Mouse (Mus musculus) hindbrain, embryonic 11.5 days (tissue): ENCODE measurements around the gene Kcnn3. TPM values are rescaled to one million over a fixed set of nuclear protein-coding genes. Genes with fewer than 3 reads are reported as not detected.

Experiments
- ATAC-seq: fragments of 200-750 bp; cut with Nextera tagmentation; 2 replicates; pipeline ENCODE4 v1.8.0; 2017; ENCODE audit warnings: mild to moderate bottlenecking, moderate TSS enrichment, moderate library complexity; ENCODE audit not compliant: low FRiP score
- DNase-seq: peaks from one replicate; pipeline ENCODE4 v3.0.0-alpha.2; 2015; ENCODE audit warnings: low spot score
- H3K27ac ChIP-seq: fragments of 300-500 bp; sonication (generic); 2 replicates; pipeline ENCODE4 v1.5.1; 2014; ENCODE audit warnings: mild to moderate bottlenecking, low read depth, low read length
- H3K27me3 ChIP-seq: fragments of 300-500 bp; sonication (generic); 2 replicates; pipeline ENCODE4 v1.6.1; 2014; ENCODE audit warnings: mild to moderate bottlenecking, low read length, moderate library complexity, mixed read lengths; ENCODE audit not compliant: control insufficient read depth, insufficient read depth
- H3K36me3 ChIP-seq: fragments of 300-500 bp; sonication (generic); 2 replicates; pipeline ENCODE4 v1.6.1; 2014; ENCODE audit warnings: mild to moderate bottlenecking, low read length, moderate library complexity, mixed read lengths; ENCODE audit not compliant: control insufficient read depth, insufficient read depth
- H3K4me1 ChIP-seq: fragments of 300-500 bp; sonication (generic); replicated peaks from 2 replicates; pipeline ENCODE4 v1.6.1; 2014; ENCODE audit warnings: low read length, mixed read lengths; ENCODE audit not compliant: control insufficient read depth, insufficient read depth
- H3K4me2 ChIP-seq: fragments of 300-500 bp; sonication (generic); replicated peaks from 2 replicates; pipeline ENCODE4 v1.6.1; 2014; ENCODE audit warnings: mild to moderate bottlenecking, low read depth, low read length
- H3K4me3 ChIP-seq: fragments of 300-500 bp; sonication (generic); 2 replicates; pipeline ENCODE4 v1.5.1; 2014; ENCODE audit warnings: low read depth, low read length
- H3K9ac ChIP-seq: fragments of 300-500 bp; sonication (generic); 2 replicates; pipeline ENCODE4 v1.6.1; 2014; ENCODE audit warnings: low read depth, low read length
- H3K9me3 ChIP-seq: fragments of 300-500 bp; sonication (generic); 2 replicates; pipeline ENCODE4 v1.6.1; 2016; ENCODE audit warnings: low read length; ENCODE audit not compliant: control insufficient read depth
- WGBS: fragments of 180-500 bp; shearing (Covaris S2); extraction: QIAGEN DNeasy Blood & Tissue Kit; methylation state at CpG from one replicate; pipeline ENCODE4 v1.1.7; 2014; 5-methylcytosine and 5-hydroxymethylcytosine counted together
- polyA plus RNA-seq: library from polyadenylated mRNA; unstranded; fragments of >200 nt; fragmentation: Nextera tagmentation; extraction: Ambion mirVana; gene quantifications from 2 replicates; pipeline ENCODE4 v1.2.1, GENCODE M21; 2014

The Kcnn3 gene
- polyA plus RNA-seq, 1 experiment from 2014 or later = 2.9 TPM

DNA sequence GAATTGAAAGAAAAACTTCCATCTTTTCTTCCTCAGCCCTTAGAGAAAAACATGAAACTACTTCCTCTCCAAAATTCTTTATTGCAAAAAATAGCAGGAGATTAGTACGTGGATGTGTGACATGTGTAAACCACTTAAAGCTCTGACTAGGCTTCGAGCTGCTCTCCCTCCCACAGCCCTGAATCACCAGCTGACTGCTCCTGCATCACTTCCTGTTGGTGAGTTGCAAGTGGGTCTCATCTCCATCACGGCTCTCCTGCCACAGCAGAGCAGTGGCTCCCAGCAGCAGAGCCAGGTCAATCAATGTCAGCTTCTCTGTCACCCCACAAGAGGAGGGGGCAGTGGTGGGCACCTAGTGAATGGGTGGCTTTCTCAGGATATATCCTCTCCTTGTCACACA, 120.8 kb downstream of the Kcnn3 start:
- H3K36me3 ChIP-seq = no peaks in the 10 kb centered on the region
- no peak for ATAC-seq
- no peaks in the 10 kb centered on the region for H3K27me3 ChIP-seq
- DNase-seq = no peak
- WGBS = 66% methylated on average over 3 of the region's 3 CpGs
- no peaks in the 10 kb centered on the region for H3K4me1 ChIP-seq
- no peaks in the 10 kb centered on the region for H3K9me3 ChIP-seq
- H3K4me2 ChIP-seq = no peak overlapping the region
- no peak overlapping the region for H3K27ac ChIP-seq
- H3K9ac ChIP-seq = no peak overlapping the region
- H3K4me3 ChIP-seq = no peak overlapping the region

DNA sequence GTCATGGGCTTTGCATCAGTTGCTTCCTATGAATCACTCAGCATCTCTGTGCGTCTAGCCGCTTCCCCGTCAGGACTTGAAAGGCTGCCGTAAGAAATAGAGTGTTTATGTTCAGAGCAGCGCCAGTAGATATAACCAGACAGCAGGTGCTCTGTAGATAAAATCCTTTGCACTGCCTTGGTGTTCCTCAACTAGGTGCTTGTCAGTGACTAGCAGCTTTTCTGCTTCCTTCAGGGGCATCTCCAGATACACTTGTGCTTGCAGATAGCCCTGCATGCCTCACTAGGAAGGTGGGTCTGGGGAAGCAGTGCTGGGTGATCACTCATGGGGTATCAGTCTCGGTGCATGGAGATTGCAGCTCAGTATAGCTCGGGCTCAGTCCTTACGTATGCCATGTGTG, 123.4 kb downstream of the Kcnn3 start:
- no peak overlapping the region for H3K9ac ChIP-seq
- no peaks in the 10 kb centered on the region for H3K27me3 ChIP-seq
- peaks cover 12% of the 10 kb centered on the region; the same call in 1 of the 2 replicates for H3K4me1 ChIP-seq
- 77% methylated on average over 8 of the region's 8 CpGs for WGBS
- H3K36me3 ChIP-seq = no peaks in the 10 kb centered on the region
- H3K27ac ChIP-seq = no peak overlapping the region
- no peak for ATAC-seq
- no peak overlapping the region for H3K4me2 ChIP-seq
- no peak for DNase-seq
- no peak overlapping the region for H3K4me3 ChIP-seq
- H3K9me3 ChIP-seq = no peaks in the 10 kb centered on the region

DNA sequence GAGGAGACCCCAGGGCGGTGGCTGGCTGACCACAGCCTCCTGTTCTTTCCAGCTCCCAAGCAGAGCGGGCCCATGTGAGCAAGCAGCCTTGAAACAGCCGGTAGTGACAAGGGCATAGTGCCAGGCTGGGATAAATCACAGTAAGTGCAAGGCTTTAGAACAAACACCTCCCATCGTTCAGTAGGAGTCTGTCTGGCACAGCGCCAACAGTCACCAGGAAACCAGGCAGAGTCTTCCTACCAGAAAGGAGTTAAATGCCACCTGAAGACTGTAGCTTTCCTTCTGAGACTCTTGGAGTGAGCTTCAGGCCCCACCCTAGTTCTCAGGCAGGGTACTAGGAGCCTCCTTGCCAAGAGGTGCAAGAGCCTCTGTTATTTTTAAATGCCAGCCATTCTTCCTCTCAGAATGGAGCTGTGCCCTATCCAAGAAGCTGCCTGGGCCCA, 126.9 kb downstream of the Kcnn3 start:
- 63% methylated on average over 5 of the region's 5 CpGs for WGBS
- Histone ChIP-seq H3K9ac (peak overlapping the region; percentile 5; the same call in 1 of the 2 replicates), H3K27me3 (no peaks in the 10 kb centered on the region), H3K9me3 (no peaks in the 10 kb centered on the region), H3K4me2 (no peak overlapping the region), H3K27ac (peak overlapping the region; percentile 83), H3K36me3 (no peaks in the 10 kb centered on the region), H3K4me1 (peaks cover 12% of the 10 kb centered on the region; the same call in 1 of the 2 replicates), H3K4me3 (no peak overlapping the region)
- DNase-seq = peak; percentile 54
- peak; percentile 34 for ATAC-seq

- H3K9me3 ChIP-seq = no peaks in the 10 kb centered on the region
- no peaks in the 10 kb centered on the region for H3K36me3 ChIP-seq
- no peaks in the 10 kb centered on the region for H3K27me3 ChIP-seq
- ATAC-seq (peak; percentile 87), DNase-seq (peak; percentile 66)
- H3K4me1 ChIP-seq = peaks cover 12% of the 10 kb centered on the region; the same call in 1 of the 2 replicates
- H3K4me2 ChIP-seq = no peak overlapping the region
- peak overlapping the region; percentile 83 for H3K27ac ChIP-seq
- H3K9ac ChIP-seq = peak overlapping the region; percentile 5; the same call in 1 of the 2 replicates
- H3K4me3 ChIP-seq = no peak overlapping the region
- 41% methylated on average over 6 of the region's 6 CpGs for WGBS
Measured at GRCm38 (mm10) chr3:89647268-89647874, 127.4 kb downstream of the Kcnn3 start.

DNA sequence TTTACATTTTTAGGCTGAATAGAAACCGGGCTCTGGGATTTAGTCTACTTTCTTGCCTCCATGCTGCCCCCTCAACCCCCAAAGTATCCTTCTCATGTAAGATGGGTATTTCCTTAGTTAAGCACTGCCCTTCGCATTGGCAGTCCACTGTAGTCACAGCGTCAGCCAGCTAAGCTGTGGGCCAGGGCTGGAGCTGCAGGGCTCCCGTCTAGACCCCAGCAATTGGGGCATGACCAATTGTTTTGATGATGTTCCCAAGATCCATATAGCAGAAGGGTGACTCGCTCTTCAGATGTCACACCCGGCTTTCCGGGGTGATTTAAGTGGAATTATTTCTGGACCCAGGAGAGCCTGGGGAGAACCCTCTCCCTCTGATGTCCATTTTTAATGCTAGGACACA, 129.9 kb downstream of the Kcnn3 start:
- H3K9ac ChIP-seq = no peak overlapping the region
- H3K4me2 ChIP-seq = no peak overlapping the region
- peaks cover 12% of the 10 kb centered on the region; the same call in 1 of the 2 replicates for H3K4me1 ChIP-seq
- no peaks in the 10 kb centered on the region for H3K36me3 ChIP-seq
- no peak overlapping the region for H3K27ac ChIP-seq
- ATAC-seq (no peak), DNase-seq (no peak)
- H3K27me3 ChIP-seq = no peaks in the 10 kb centered on the region
- 82% methylated on average over 7 of the region's 7 CpGs for WGBS
- no peak overlapping the region for H3K4me3 ChIP-seq
- H3K9me3 ChIP-seq = no peaks in the 10 kb centered on the region

DNA sequence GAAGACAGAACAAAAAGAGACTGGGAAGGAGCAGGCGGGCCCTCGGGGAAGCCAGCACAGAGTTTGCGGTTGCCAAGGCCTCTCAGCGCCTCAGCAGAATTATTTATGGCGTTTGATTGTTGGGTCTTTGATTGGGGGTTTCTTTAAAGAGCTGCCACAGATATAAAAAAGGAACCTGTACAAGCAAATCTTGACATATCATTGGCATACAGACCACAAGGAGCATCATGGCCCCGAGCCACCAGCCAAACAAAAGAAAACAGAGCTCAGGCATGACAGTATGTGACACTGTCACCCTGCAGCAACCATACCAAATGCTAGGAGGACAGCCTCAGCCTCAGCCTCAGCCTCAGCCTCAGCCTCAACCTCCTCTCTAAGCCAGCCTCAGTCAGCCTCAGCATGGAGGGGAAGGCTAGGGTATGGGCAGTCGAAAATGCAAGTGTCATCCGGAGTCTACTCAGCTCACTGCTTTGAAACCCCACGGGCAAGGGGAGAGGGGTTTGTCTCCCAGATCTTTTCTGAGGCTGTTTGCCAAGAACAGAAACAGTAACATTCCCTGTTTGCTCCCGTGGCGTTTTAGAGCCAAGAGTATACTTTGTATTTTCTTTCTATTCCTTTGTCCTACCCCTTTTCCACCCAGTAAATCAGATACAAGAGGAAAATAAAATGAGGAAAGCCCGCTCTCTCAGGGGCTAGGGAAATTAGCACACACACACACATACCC, 133.4 kb downstream of the Kcnn3 start:
- H3K9me3 ChIP-seq = no peaks in the 10 kb centered on the region
- no peak for ATAC-seq
- H3K4me1 ChIP-seq = no peaks in the 10 kb centered on the region; the same call in 1 of the 2 replicates
- H3K27me3 ChIP-seq = no peaks in the 10 kb centered on the region
- H3K36me3 ChIP-seq = no peaks in the 10 kb centered on the region
- peak; percentile 30 for DNase-seq
- H3K4me3 ChIP-seq = no peak overlapping the region
- no peak overlapping the region for H3K9ac ChIP-seq
- peak overlapping the region; percentile 42; the same call in 1 of the 2 replicates for H3K27ac ChIP-seq
- H3K4me2 ChIP-seq = no peak overlapping the region
- 60% methylated on average over 12 of the region's 12 CpGs for WGBS

- no peaks in the 10 kb centered on the region for H3K36me3 ChIP-seq
- 95% methylated on average over 5 of the region's 5 CpGs for WGBS
- H3K4me1 ChIP-seq = no peaks in the 10 kb centered on the region; the same call in 1 of the 2 replicates
- DNase-seq = no peak
- H3K27me3 ChIP-seq = no peaks in the 10 kb centered on the region
- H3K4me2 ChIP-seq = no peak overlapping the region
- H3K9me3 ChIP-seq = no peaks in the 10 kb centered on the region
- H3K9ac ChIP-seq = no peak overlapping the region
- H3K27ac ChIP-seq = no peak overlapping the region
- H3K4me3 ChIP-seq = no peak overlapping the region
- ATAC-seq = no peak
Measured at GRCm38 (mm10) chr3:89657092-89657491, 137.1 kb downstream of the Kcnn3 start.

- H3K9ac ChIP-seq = no peak overlapping the region
- H3K4me1 ChIP-seq = no peaks in the 10 kb centered on the region
- no peaks in the 10 kb centered on the region for H3K36me3 ChIP-seq
- no peak overlapping the region for H3K27ac ChIP-seq
- no peaks in the 10 kb centered on the region for H3K9me3 ChIP-seq
- no peak overlapping the region for H3K4me3 ChIP-seq
- H3K4me2 ChIP-seq = no peak overlapping the region
- no peaks in the 10 kb centered on the region; the same call in 1 of the 2 replicates for H3K27me3 ChIP-seq
- ATAC-seq (no peak), DNase-seq (no peak)
Measured at GRCm38 (mm10) chr3:89658457-89658856, 138.5 kb downstream of the Kcnn3 start.
